Mouse (Mus musculus) adrenal gland, adult 18-20 months (tissue): ENCODE data around the gene Slco2a1. TPM values are rescaled to one million over a fixed set of nuclear protein-coding genes. Genes with fewer than 3 reads are reported as not detected.

Experiments
- DNase-seq, 2 experiments: peaks; one replicate each; pipeline ENCODE4 v3.0.0; 2021 to 2022; ENCODE audit warnings: low spot score in 2 of 2
- long read RNA-seq, 2 experiments: library from polyadenylated mRNA; stranded (forward); transcript quantifications; one replicate each; pipeline ENCODE4 v2.0.0; 2021
- total RNA-seq, 2 experiments: library from RNA; stranded (reverse); gene quantifications; 1 replicate in 1 of 2; 2 replicates in 1 of 2; pipeline ENCODE4 v1.2.3; 2021

Gene Slco2a1
- total RNA-seq = 1 to 10 TPM; 2.8 to 4.8 TPM
- long read RNA-seq, experiment 1, full-length matches to known transcripts = 1 of 5 reads
- long read RNA-seq, experiment 1, partial matches to known transcripts = 1 of 5 reads
- long read RNA-seq, experiment 1, other reads (novel, unspliced or antisense) = 3 of 5 reads
- long read RNA-seq, experiment 2, partial matches to known transcripts = 2 of 4 reads
- long read RNA-seq, experiment 2, other reads (novel, unspliced or antisense) = 2 of 4 reads

DNA sequence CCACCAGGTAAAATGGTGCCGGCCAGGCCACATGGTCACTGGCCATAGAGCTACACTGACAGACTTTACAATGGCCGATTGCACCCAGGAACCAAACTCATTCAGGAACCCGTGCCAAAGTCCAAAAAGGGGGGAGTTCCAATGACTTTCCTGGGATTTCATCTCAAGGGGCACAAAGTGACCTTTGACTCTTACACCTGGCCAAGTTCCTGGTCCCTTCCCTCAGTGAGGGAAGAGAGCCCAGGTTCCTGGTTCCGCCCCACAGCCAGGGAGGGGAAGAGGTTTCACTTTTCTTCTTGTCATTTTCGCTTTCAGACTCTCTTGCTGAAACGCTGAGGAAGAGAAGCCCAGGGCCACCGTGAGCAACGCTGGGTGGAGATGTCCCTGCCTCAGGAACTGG lies at the start of gene Slco2a1:
Gene Slco2a1, plus strand, starts transcription at position 251 of the 400 bp plus-strand sequence.
- no peak for DNase-seq

GRCm38 (mm10) chr9:102942221-102942620 lies 46.3 kb upstream of the Slco2a1 start:
- no peak for DNase-seq

- no peak for DNase-seq
These were observed 43.6 kb upstream of the Slco2a1 start for GRCm38 (mm10) chr9:102944891-102945290.

- DNase-seq = no peak
These were observed 42.0 kb upstream of the Slco2a1 start for GRCm38 (mm10) chr9:102946469-102947015.

GRCm38 (mm10) chr9:102948706-102949105 lies 39.8 kb upstream of the Slco2a1 start:
- no peak for DNase-seq

GRCm38 (mm10) chr9:102951091-102951994 lies 37.2 kb upstream of the Slco2a1 start:
- DNase-seq = no peak

DNA sequence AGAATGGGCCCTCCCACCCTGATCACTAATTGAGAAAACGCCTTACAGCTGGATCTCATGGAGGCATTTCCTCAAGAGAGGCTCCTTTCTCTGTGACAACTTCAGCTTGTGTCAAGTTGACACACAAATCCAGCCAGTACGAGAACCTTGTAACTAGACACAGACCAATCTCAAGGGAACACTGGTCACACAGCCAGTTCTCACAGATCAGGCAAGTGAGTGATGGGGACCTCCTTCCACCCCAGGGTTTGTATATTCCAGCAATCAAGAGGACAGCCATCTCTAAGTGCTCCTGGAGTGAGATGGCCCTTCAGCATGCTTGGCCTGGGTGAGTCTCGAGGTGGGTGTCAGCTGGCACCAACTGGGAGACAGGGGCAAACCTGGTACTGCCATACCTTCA lies 32.6 kb upstream of the Slco2a1 start:
- DNase-seq = no peak

- DNase-seq = no peak
These were observed 29.8 kb upstream of the Slco2a1 start for GRCm38 (mm10) chr9:102958703-102959102.

- no peak for DNase-seq
These were observed 27.0 kb upstream of the Slco2a1 start for GRCm38 (mm10) chr9:102961356-102962092.

GRCm38 (mm10) chr9:102962093-102962788 lies 26.3 kb upstream of the Slco2a1 start:
- no peak for DNase-seq

- no peak for DNase-seq
These were observed 25.2 kb upstream of the Slco2a1 start for GRCm38 (mm10) chr9:102963321-102963720.

DNA sequence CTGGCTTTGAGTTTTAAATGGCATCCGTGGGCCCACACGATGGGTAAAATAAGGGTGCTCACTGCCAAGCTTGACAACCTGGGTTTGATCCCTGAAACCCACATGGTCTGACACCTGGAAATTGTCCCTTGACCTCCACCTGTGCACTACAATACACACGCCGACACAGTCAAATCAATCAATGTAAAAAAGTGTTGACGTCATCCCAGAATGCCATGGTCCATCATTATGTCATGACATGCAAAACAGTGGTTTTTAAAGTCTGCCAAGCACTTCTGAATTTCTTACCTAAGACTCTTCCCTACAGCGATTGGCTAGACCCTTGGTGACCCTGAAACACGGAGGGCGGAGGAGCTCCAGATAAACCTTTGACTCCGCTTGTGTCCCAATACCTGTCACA lies 23.9 kb upstream of the Slco2a1 start:
- no peak for DNase-seq

DNA sequence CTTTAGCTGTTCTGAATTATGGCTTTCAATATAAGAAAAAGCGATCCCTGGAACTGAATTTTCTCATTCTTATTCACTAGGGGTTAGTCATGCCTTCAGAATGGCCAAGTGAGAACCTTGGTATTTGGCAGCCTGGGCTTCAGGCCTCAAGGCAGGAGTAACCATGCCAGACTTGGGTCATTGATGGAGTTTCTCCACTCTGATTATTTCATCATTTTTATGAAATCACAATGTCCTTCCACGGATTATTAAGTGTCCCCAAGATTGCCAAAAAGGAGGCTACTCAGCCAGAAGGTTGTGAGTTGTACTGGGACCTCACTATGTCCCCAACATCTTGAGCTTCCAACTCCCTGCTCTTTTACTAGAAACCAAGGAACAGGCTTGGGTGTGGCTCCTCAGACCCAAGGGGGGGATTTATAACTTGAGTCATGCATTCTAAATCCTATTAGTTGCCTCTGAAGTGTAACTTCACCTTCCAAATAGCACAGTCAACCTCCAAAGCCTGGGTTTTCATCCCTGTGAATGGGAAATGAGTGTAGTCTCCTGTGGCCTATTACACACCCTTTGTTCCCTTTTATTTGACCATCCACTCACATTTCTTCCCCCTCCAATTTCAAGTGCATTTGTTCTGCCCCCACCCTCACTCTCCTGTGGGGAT lies 16.0 kb upstream of the Slco2a1 start:
- DNase-seq = no peak

- no peak for DNase-seq
These were observed 12.6 kb upstream of the Slco2a1 start for GRCm38 (mm10) chr9:102975887-102976286.

DNA sequence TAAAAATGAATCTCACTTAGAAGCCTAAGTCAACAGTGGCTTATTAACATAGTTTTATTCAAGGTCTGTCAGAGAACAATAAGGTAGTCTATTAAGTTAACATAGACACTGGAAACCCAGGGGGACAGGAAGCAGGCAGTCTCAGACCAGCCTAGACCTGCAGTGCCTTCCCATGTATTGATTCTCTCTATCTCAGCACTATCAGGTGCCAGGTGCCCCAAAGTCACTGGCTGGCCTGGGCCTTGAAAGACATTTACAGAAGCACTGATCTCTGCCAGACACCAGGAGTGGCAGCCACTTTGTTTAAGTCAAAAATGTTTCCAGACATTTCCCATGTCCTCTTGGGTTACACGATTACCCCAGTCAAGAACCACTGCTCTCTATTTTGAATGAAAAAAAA lies 11.4 kb upstream of the Slco2a1 start:
- DNase-seq = no peak

DNA sequence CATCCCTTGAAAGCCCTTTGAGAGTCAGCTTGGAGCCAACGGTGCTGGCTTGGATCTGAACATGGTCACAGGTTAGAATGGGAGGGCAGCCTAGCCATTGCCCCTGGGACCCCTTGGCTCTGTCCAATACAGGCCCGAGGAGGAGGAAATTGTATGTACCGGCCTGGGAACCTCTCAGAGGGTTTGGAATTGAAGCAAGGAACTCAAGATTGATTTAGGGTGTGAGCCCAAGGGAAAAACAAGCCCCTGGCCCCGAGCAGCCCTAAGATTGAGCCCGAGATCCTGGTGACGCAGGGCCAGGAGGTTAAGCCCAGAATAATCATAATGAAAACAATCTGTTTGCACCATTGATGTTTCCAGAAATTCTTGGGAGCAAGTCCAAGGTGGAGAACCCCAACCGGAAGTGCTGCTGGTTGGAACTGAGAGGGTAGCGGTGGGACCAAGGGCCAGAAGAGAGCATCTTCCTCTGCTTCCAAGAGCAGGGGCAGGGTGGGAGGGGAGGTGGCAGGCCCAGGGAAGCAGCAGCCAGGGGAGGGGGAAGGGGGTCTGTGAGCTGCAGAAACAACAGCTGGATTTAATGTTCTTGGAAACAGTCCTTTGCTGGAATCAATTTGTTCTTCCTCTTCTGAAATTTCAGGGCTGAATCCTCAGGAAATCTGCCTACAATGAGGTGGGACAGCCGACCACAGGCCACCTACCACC lies 10.6 kb upstream of the Slco2a1 start:
- no peak for DNase-seq

- no peak for DNase-seq
These were observed 9.4 kb upstream of the Slco2a1 start for GRCm38 (mm10) chr9:102979011-102979700.

- no peak for DNase-seq
These were observed 8.6 kb upstream of the Slco2a1 start for GRCm38 (mm10) chr9:102979956-102980355.

DNA sequence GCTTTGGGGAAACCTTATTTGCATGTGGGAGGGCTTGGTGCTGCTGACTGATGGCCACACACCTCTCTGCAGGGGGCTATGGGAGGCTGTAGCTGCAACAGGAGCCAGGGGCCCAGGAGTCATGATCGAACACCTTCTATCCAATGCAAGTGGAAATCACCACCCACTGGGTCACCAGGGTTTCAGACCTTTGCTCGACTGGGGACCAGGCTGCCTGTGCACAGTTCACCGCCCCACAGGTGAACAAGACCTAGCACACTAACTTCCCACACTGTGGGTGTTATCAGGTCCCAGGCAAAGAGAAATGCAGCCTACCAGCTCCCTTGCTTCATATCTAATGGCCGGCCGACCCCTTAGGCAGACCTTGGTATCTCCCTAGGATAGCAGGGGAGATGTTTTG lies 8.1 kb upstream of the Slco2a1 start:
- DNase-seq = no peak
